Mouse (Mus musculus) CH12.LX (cell line): ENCODE measurements at regions not wholly inside any gene's neighbourhood (a gene's known extent, or its start where the extent isn't known, plus 50 kb on each side); places are given as distances from the start of the nearest gene placed in this dataset.

Experiments
- CHD1 ChIP-seq: IDR thresholded peaks from 2 replicates; pipeline ENCODE4 v1.6.1; 2012; ENCODE audit warnings: low read depth, low read length, improper control_type of control experiment, inconsistent platforms
- CTCF ChIP-seq, 2 experiments: IDR thresholded peaks in 1 of 2; conservative IDR thresholded peaks in 1 of 2; 2 replicates each; pipeline ENCODE4 v1.5.1; 2011 to 2012; ENCODE audit warnings: low read depth in 2 of 2, low read length in 2 of 2, improper control_type of control experiment in 1 of 2, inconsistent platforms in 1 of 2, mild to moderate bottlenecking in 1 of 2, moderate library complexity in 1 of 2
- ELF1 ChIP-seq: IDR thresholded peaks from 2 replicates; pipeline ENCODE4 v1.6.1; 2014; ENCODE audit warnings: low read depth, mild to moderate bottlenecking, inconsistent platforms, low read length, improper control_type of control experiment
- EP300 ChIP-seq: IDR thresholded peaks from 2 replicates; pipeline ENCODE4 v1.6.1; 2011; ENCODE audit warnings: low read length, improper control_type of control experiment
- JUND ChIP-seq: conservative IDR thresholded peaks from 2 replicates; pipeline ENCODE4 v1.6.1; 2011; ENCODE audit warnings: low read depth, low read length, improper control_type of control experiment
- MAX ChIP-seq: IDR thresholded peaks from 2 replicates; pipeline ENCODE4 v1.6.1; 2011; ENCODE audit warnings: low read length, improper control_type of control experiment
- MYC ChIP-seq: IDR thresholded peaks from 2 replicates; pipeline ENCODE4 v1.6.1; 2011; ENCODE audit warnings: low read depth, mild to moderate bottlenecking, improper control_type of control experiment, low read length
- POLR2AphosphoS2 ChIP-seq: IDR thresholded peaks from 2 replicates; pipeline ENCODE4 v1.6.1; 2011; ENCODE audit warnings: low read depth, low read length, improper control_type of control experiment
- TCF12 ChIP-seq: IDR thresholded peaks from 2 replicates; pipeline ENCODE4 v1.6.1; 2014; ENCODE audit warnings: low read depth, mild to moderate bottlenecking, inconsistent platforms, low read length, improper control_type of control experiment
- USF1 ChIP-seq: IDR thresholded peaks from 2 replicates; pipeline ENCODE4 v1.6.1; 2014; ENCODE audit warnings: low read depth, mild to moderate bottlenecking, inconsistent platforms, low read length, improper control_type of control experiment
- ZNF384 ChIP-seq: IDR thresholded peaks from 2 replicates; pipeline ENCODE4 v1.6.1; 2012; ENCODE audit warnings: low read depth, low read length, improper control_type of control experiment, inconsistent platforms

DNA sequence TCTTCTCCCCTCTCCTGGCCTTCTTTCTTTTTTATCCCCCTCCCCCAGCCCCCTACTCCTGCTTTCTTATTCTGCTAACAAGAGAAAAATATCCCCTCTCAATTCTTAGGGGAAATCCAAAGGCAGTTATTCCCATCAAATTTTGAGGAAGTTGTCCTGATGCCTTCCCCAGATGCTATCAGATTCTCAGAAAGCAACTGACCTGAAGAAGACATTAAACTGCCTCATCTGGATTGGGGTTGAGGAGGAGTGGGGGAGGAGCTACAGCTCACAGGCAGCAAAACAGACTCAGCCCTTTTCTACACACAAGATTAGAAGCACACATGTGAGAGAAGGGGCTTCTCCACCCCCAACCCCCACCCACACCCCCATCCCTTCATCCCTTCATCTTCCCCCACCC lies 78.7 kb upstream of the S1pr3 start:
- TF ChIP-seq MAX (no peak), USF1 (no peak), CTCF (conservative IDR thresholded peaks at IDR 0.05 in 1 of 2, IDR thresholded peaks at IDR 0.05 in 1 of 2; ENCODE audit: low read depth in 2 of 2, low read length in 2 of 2) (no peak), JUND (no peak), MYC (no peak), ZNF384 (no peak), EP300 (no peak), ELF1 (no peak), CHD1 (no peak), POLR2AphosphoS2 (no peak), TCF12 (no peak)
